ENCODE assay signal across 7 mouse cellular contexts in genomic region chr3:104864651-104865340, GRCm38 (mm10). TPM values are rescaled to one million over a fixed set of nuclear protein-coding genes. Genes with fewer than 3 reads are reported as not detected.
DNase-seq lines count a peak whose midpoint lies in the region; ATAC-seq lines count a peak whose summit lies in the region.

No protein-coding gene starts in this region.

- peak overlapping the region; percentile 93 for H3K9ac ChIP-seq in midbrain, embryonic 13.5 days (replicated peaks)

- DNase-seq in adrenal gland, postnatal 10 days = peak; percentile 95
- peak; percentile 89 for DNase-seq in embryonic facial prominence, embryonic 10.5 days (ENCODE audit: low spot score)
- DNase-seq in kidney, adult 11 months = peak; percentile 87
- peak; percentile 87 for DNase-seq in limb, embryonic 10.5 days (ENCODE audit: low spot score)
- peak; percentile 76 for DNase-seq in spleen, adult 12 weeks (ENCODE audit: low spot score)

- H3K27ac ChIP-seq in embryonic facial prominence, embryonic 10.5 days (replicated peaks) = peak overlapping the region; percentile 97
- H3K27ac ChIP-seq in limb, embryonic 10.5 days = peak overlapping the region; percentile 97
- H3K27ac ChIP-seq in midbrain, embryonic 13.5 days = peak overlapping the region; percentile 95

- H3K4me3 ChIP-seq in embryonic facial prominence, embryonic 10.5 days = peak overlapping the region; percentile 98
- H3K4me3 ChIP-seq in limb, embryonic 10.5 days = peak overlapping the region; percentile 98
- peak overlapping the region; percentile 93 for H3K4me3 ChIP-seq in midbrain, embryonic 13.5 days (replicated peaks)

- under 1% methylated on average over 48 of the region's 48 CpGs for WGBS in embryonic facial prominence, embryonic 10.5 days
- WGBS in limb, embryonic 10.5 days = under 1% methylated on average over 48 of the region's 48 CpGs
- under 1% methylated on average over 48 of the region's 48 CpGs for WGBS in midbrain, embryonic 13.5 days

- peaks cover 16% of the 10 kb centered on the region for H3K36me3 ChIP-seq in embryonic facial prominence, embryonic 10.5 days (replicated peaks)
- H3K36me3 ChIP-seq in limb, embryonic 10.5 days = peaks cover 23% of the 10 kb centered on the region
- H3K36me3 ChIP-seq in midbrain, embryonic 13.5 days = peaks cover 7% of the 10 kb centered on the region; the same call in 1 of the 2 replicates

- H3K27me3 ChIP-seq in embryonic facial prominence, embryonic 10.5 days (replicated peaks; ENCODE audit: low read depth, poor library complexity, severe bottlenecking) = no peaks in the 10 kb centered on the region
- no peaks in the 10 kb centered on the region for H3K27me3 ChIP-seq in limb, embryonic 10.5 days (ENCODE audit: low read depth, poor library complexity, severe bottlenecking)
- H3K27me3 ChIP-seq in midbrain, embryonic 13.5 days = no peaks in the 10 kb centered on the region

- peak overlapping the region; percentile 85 for H3K4me2 ChIP-seq in midbrain, embryonic 13.5 days (replicated peaks)

- peaks cover 34% of the 10 kb centered on the region for H3K4me1 ChIP-seq in embryonic facial prominence, embryonic 10.5 days
- H3K4me1 ChIP-seq in limb, embryonic 10.5 days = peaks cover 31% of the 10 kb centered on the region
- peaks cover 38% of the 10 kb centered on the region for H3K4me1 ChIP-seq in midbrain, embryonic 13.5 days (replicated peaks)

- ATAC-seq in granulocyte monocyte progenitor cell, adult 5-6 weeks (replicated peaks; ENCODE audit: poor library complexity, severe bottlenecking) = peak; percentile 65
- peak; percentile 92 for ATAC-seq in midbrain, embryonic 13.5 days

- H3K9me3 ChIP-seq in embryonic facial prominence, embryonic 10.5 days = no peaks in the 10 kb centered on the region
- H3K9me3 ChIP-seq in limb, embryonic 10.5 days (replicated peaks) = no peaks in the 10 kb centered on the region
- no peaks in the 10 kb centered on the region for H3K9me3 ChIP-seq in midbrain, embryonic 13.5 days

RNA-seq across cellular contexts. Expression of gene Capza1, which starts 0.5 kb away (rescaled TPM):
- total RNA-seq in adrenal gland, postnatal 10 days (2021) = 10 to 100 TPM; 93.3 to 94.3 TPM
- polyA plus RNA-seq in embryonic facial prominence, embryonic 10.5 days (2016; fragmentation: Nextera tagmentation; extraction: Ambion mirVana) = 191 and 198 TPM in 2 replicates
- total RNA-seq in granulocyte monocyte progenitor cell, adult 5-6 weeks (2014; fragmentation: Nextera tagmentation) = 194 and 247 TPM in 2 replicates
- 262 and 322 TPM in 2 replicates for total RNA-seq in granulocyte monocyte progenitor cell, adult 5-6 weeks (2017)
- 188 and 200 TPM in 2 replicates for polyA plus RNA-seq in limb, embryonic 10.5 days (2016; fragmentation: Nextera tagmentation; extraction: Ambion mirVana)
- 197 and 201 TPM in 2 replicates for polyA plus RNA-seq in midbrain, embryonic 13.5 days (2015; fragmentation: Nextera tagmentation; extraction: Ambion mirVana)

RNA-seq across cellular contexts. Expression of gene St7l, which starts 1.0 kb away (rescaled TPM):
- 10 to 100 TPM; 30.5 to 31.0 TPM for total RNA-seq in adrenal gland, postnatal 10 days (2021)
- polyA plus RNA-seq in embryonic facial prominence, embryonic 10.5 days (2016; fragmentation: Nextera tagmentation; extraction: Ambion mirVana) = 29.0 and 31.7 TPM in 2 replicates
- total RNA-seq in granulocyte monocyte progenitor cell, adult 5-6 weeks (2014; fragmentation: Nextera tagmentation) = 19.7 and 27.5 TPM in 2 replicates
- 18.4 and 30.3 TPM in 2 replicates for total RNA-seq in granulocyte monocyte progenitor cell, adult 5-6 weeks (2017)
- polyA plus RNA-seq in limb, embryonic 10.5 days (2016; fragmentation: Nextera tagmentation; extraction: Ambion mirVana) = 25.8 and 31.0 TPM in 2 replicates
- 35.7 and 38.7 TPM in 2 replicates for polyA plus RNA-seq in midbrain, embryonic 13.5 days (2015; fragmentation: Nextera tagmentation; extraction: Ambion mirVana)

RNA-seq across cellular contexts. Expression of gene Mov10, which starts 46.4 kb away (rescaled TPM):
- 10 to 100 TPM; 29.8 to 30.0 TPM for total RNA-seq in adrenal gland, postnatal 10 days (2021)
- polyA plus RNA-seq in embryonic facial prominence, embryonic 10.5 days (2016; fragmentation: Nextera tagmentation; extraction: Ambion mirVana) = 38.0 and 46.4 TPM in 2 replicates
- total RNA-seq in granulocyte monocyte progenitor cell, adult 5-6 weeks (2014; fragmentation: Nextera tagmentation) = 12.2 and 13.9 TPM in 2 replicates
- total RNA-seq in granulocyte monocyte progenitor cell, adult 5-6 weeks (2017) = 2.4 TPM in 2 replicates
- polyA plus RNA-seq in limb, embryonic 10.5 days (2016; fragmentation: Nextera tagmentation; extraction: Ambion mirVana) = 53.4 and 71.0 TPM in 2 replicates
- polyA plus RNA-seq in midbrain, embryonic 13.5 days (2015; fragmentation: Nextera tagmentation; extraction: Ambion mirVana) = 6.2 and 8.7 TPM in 2 replicates

Comparison
In these comparisons a context has a peak if more than half of its experiments do, and no peak if none do; other contexts are left out.
1. Peak in every context shown above with its lines: DNase-seq, ATAC-seq, H3K4me3 ChIP-seq and H3K27ac ChIP-seq.